Comparison of ENCODE assay signal across 22 mouse cellular contexts in the genomic region with DNA sequence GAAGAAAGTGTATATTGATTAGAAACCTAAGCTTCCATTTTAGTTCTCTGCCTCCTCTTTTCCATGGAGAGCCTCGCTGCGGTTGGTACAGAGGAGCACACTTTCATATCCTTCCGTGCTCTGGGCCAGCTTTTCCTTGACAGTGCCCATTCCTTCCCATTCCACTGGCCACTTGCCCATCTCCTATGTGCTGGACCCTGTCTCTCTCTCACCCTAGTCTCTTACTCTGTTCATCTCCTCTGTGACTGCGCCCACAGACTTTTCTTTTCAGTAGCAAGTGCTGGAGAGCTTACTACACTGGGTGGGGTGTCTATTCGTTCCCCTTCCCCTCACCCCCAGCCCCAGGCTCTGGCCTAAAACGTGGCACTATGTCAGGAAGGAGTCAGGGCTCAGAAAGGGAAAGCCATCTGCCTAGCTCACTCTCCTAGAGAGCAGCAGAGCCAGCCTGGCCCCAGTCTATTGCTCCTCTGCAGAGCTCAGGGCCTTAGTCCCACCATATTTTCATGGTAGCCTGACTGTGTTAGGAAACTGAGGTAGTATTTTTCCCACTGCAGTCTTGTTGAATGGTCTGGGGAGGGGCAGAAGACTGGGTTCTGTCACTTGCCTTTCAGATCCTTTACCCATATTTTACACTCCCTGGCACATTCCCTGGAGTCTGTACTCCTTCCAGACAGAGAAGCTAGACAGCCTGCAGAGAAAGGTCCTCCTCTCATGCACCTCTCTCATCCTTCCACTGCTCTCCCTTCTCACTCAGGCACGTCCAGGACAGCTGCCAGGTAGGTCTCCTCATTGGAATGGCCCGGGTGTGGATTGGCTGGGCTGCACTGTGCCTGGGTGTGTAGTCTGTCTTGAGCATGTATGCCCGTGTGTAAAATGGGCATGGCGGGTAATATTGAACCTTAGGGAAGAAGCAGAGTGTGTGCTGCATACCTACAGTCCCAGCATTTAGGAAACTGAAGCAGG. TPM values are rescaled to one million over a fixed set of nuclear protein-coding genes. Genes with fewer than 3 reads are reported as not detected.
DNase-seq lines count a peak whose midpoint lies in the region; ATAC-seq and TF ChIP-seq lines count a peak whose summit lies in the region.
"Had no signal": no experiment of that assay in that cellular context is flagged by ENCODE, and none has a peak within 500 bp of the region (broad histone marks: within the 10 kb centered on the region; RNA-seq: fewer than 3 reads in every experiment).

No protein-coding gene starts in this region.

- TF ChIP-seq CTCF in heart, adult 2 months (IDR thresholded peaks at IDR 0.05), result no peak

- H3K27ac ChIP-seq in heart, adult 2 months, result peak overlapping the region; percentile 70
- H3K27ac ChIP-seq in liver, embryonic 11.5 days (ENCODE audit: low read depth, low read length), result 0 out of 2 replicates have a peak overlapping the region, but pooled peaks have one; percentile 1
- H3K27ac ChIP-seq in heart, embryonic 13.5 days (replicated peaks), result peak overlapping the region; percentile 60
- 0 out of 2 replicates have a peak overlapping the region, but pooled peaks have one; percentile 24 for H3K27ac ChIP-seq in limb, embryonic 15.5 days
- no peak overlapping the region for H3K27ac ChIP-seq in midbrain, embryonic 16.5 days (ENCODE audit: low read length)
- H3K27ac ChIP-seq: embryonic facial prominence, embryonic 15.5 days; liver, embryonic 14.5 days had no signal

- H3K9ac ChIP-seq in heart, adult 2 months (ENCODE audit: low read depth, low read length), result peak overlapping the region; percentile 23
- no peak overlapping the region for H3K9ac ChIP-seq in liver, embryonic 11.5 days (ENCODE audit: low read depth, low read length)
- 0 out of 2 replicates have a peak overlapping the region, but pooled peaks have one; percentile 8 for H3K9ac ChIP-seq in heart, embryonic 13.5 days
- no peak overlapping the region for H3K9ac ChIP-seq in limb, embryonic 15.5 days
- H3K9ac ChIP-seq in midbrain, embryonic 16.5 days (ENCODE audit: low read depth, low read length), result no peak overlapping the region
- H3K9ac ChIP-seq: embryonic facial prominence, embryonic 15.5 days; liver, embryonic 14.5 days had no signal

- H3K4me3 ChIP-seq in heart, adult 2 months, result no peak overlapping the region
- H3K4me3 ChIP-seq in liver, embryonic 11.5 days (ENCODE audit: low read depth, low read length), result no peak overlapping the region
- no peak overlapping the region for H3K4me3 ChIP-seq in heart, embryonic 13.5 days
- no peak overlapping the region for H3K4me3 ChIP-seq in limb, embryonic 15.5 days
- no peak overlapping the region for H3K4me3 ChIP-seq in midbrain, embryonic 16.5 days (ENCODE audit: low read depth, low read length)
- H3K4me3 ChIP-seq: embryonic facial prominence, embryonic 15.5 days had no signal

- 59% methylated on average over 10 of the region's 10 CpGs for WGBS in heart, adult 2 months
- 85% methylated on average over 10 of the region's 10 CpGs for WGBS in liver, embryonic 11.5 days
- 83% methylated on average over 10 of the region's 10 CpGs for WGBS in heart, embryonic 13.5 days
- 86% methylated on average over 10 of the region's 10 CpGs for WGBS in limb, embryonic 15.5 days
- WGBS in midbrain, embryonic 16.5 days, result 94% methylated on average over 10 of the region's 10 CpGs

- TF ChIP-seq EP300 in heart, adult 2 months (IDR thresholded peaks at IDR 0.05; ENCODE audit: insufficient read depth, low read depth, low read length), result no peak

- H3K36me3 ChIP-seq in heart, adult 2 months (ENCODE audit: control insufficient read depth, insufficient read depth, low read length), result peaks cover 35% of the 10 kb centered on the region
- H3K36me3 ChIP-seq in liver, embryonic 11.5 days (ENCODE audit: control insufficient read depth, insufficient read depth, low read length), result peaks cover 13% of the 10 kb centered on the region
- peaks cover 78% of the 10 kb centered on the region for H3K36me3 ChIP-seq in heart, embryonic 13.5 days
- peaks cover 42% of the 10 kb centered on the region for H3K36me3 ChIP-seq in limb, embryonic 15.5 days
- peaks cover 9% of the 10 kb centered on the region for H3K36me3 ChIP-seq in midbrain, embryonic 16.5 days (ENCODE audit: control insufficient read depth, insufficient read depth, low read length)

- peak; percentile 27 to 33 for DNase-seq in heart, adult 2 months
- no peak for DNase-seq in heart, postnatal 25 days (ENCODE audit: low spot score)
- no peak for DNase-seq in liver, embryonic 11.5 days (ENCODE audit: low spot score)
- no peak for DNase-seq in liver
- no peak for DNase-seq in testis, postnatal 14 days (ENCODE audit: low spot score)
- DNase-seq: adrenal gland, postnatal 36 days; gastrocnemius, postnatal 14 days; kidney, adult 9 months; thymus, postnatal 4 days had no signal

- H3K27me3 ChIP-seq in heart, adult 2 months (ENCODE audit: control insufficient read depth, insufficient read depth, low read length), result no peaks in the 10 kb centered on the region
- no peaks in the 10 kb centered on the region for H3K27me3 ChIP-seq in liver, embryonic 11.5 days (replicated peaks; ENCODE audit: control insufficient read depth, insufficient read depth, low read length)
- H3K27me3 ChIP-seq in heart, embryonic 13.5 days (replicated peaks), result no peaks in the 10 kb centered on the region
- H3K27me3 ChIP-seq in limb, embryonic 15.5 days, result no peaks in the 10 kb centered on the region
- H3K27me3 ChIP-seq in midbrain, embryonic 16.5 days (ENCODE audit: control insufficient read depth, insufficient read depth, low read depth, low read length), result no peaks in the 10 kb centered on the region
- H3K27me3 ChIP-seq: embryonic facial prominence, embryonic 15.5 days had no signal

- H3K79me2 ChIP-seq in heart, adult 2 months (replicated peaks; ENCODE audit: control insufficient read depth, insufficient read depth, low read length), result peaks cover 11% of the 10 kb centered on the region

- H3K9me3 ChIP-seq in liver, embryonic 11.5 days (ENCODE audit: control insufficient read depth, low read length), result no peaks in the 10 kb centered on the region
- no peaks in the 10 kb centered on the region for H3K9me3 ChIP-seq in heart, embryonic 13.5 days
- no peaks in the 10 kb centered on the region for H3K9me3 ChIP-seq in limb, embryonic 15.5 days
- no peaks in the 10 kb centered on the region for H3K9me3 ChIP-seq in midbrain, embryonic 16.5 days (replicated peaks; ENCODE audit: control insufficient read depth, low read length, poor library complexity, severe bottlenecking)
- H3K9me3 ChIP-seq: embryonic facial prominence, embryonic 15.5 days had no signal

- intact Hi-C loops in heart, adult 2 months (cut with DNase I), result no loop called here
- intact Hi-C loops in heart, postnatal 25 days (cut with DNase I), result no loop called here

- H3K4me1 ChIP-seq in heart, adult 2 months (ENCODE audit: control insufficient read depth, insufficient read depth, low read length), result peaks cover 48% of the 10 kb centered on the region
- peaks cover 14% of the 10 kb centered on the region for H3K4me1 ChIP-seq in liver, embryonic 11.5 days (replicated peaks; ENCODE audit: control insufficient read depth, insufficient read depth, low read length)
- peaks cover 35% of the 10 kb centered on the region for H3K4me1 ChIP-seq in heart, embryonic 13.5 days
- peaks cover 21% of the 10 kb centered on the region for H3K4me1 ChIP-seq in limb, embryonic 15.5 days
- H3K4me1 ChIP-seq in midbrain, embryonic 16.5 days (ENCODE audit: control insufficient read depth, insufficient read depth, low read length), result no peaks in the 10 kb centered on the region

- no peak overlapping the region for H3K4me2 ChIP-seq in liver, embryonic 11.5 days
- H3K4me2 ChIP-seq in heart, embryonic 13.5 days, result no peak overlapping the region
- H3K4me2 ChIP-seq in limb, embryonic 15.5 days, result no peak overlapping the region
- no peak overlapping the region for H3K4me2 ChIP-seq in midbrain, embryonic 16.5 days (ENCODE audit: low read length)
- H3K4me2 ChIP-seq: embryonic facial prominence, embryonic 15.5 days had no signal

- no peak for ATAC-seq in liver, embryonic 11.5 days (replicated peaks; ENCODE audit: low FRiP score)
- ATAC-seq in heart, embryonic 13.5 days (ENCODE audit: extremely low read depth, insufficient number of reproducible peaks, low FRiP score, low TSS enrichment), result no peak
- no peak for ATAC-seq in limb, embryonic 15.5 days (ENCODE audit: insufficient number of reproducible peaks, low FRiP score, low TSS enrichment, low read depth)
- ATAC-seq in midbrain, embryonic 16.5 days, result no peak
- ATAC-seq: forebrain, embryonic 14.5 days; hindbrain, embryonic 16.5 days had no signal

- no peak for TF ChIP-seq POLR2A in heart, adult 2 months (IDR thresholded peaks at IDR 0.05; ENCODE audit: insufficient read depth, low read depth, low read length)

RNA-seq across cellular contexts. Expression of a gene that starts 10.1 kb away (rescaled TPM):
- total RNA-seq in heart, adult 2 months (2021), result 1 to 10 TPM; 4.6 to 6.0 TPM
- 7.6 and 14.7 TPM in 2 replicates for polyA plus RNA-seq in heart, adult 2 months (2012; rRNA removed)
- total RNA-seq in heart, postnatal 25 days (2021), result 1 to 10 TPM; 3.7 to 4.4 TPM
- polyA plus RNA-seq in liver, embryonic 11.5 days (2014; fragmentation: Nextera tagmentation; extraction: Ambion mirVana), result 0.16 and 0.23 TPM in 2 replicates
- 0.19 and 0.27 TPM in 2 replicates for polyA plus RNA-seq in heart, embryonic 13.5 days (2015; fragmentation: Nextera tagmentation; extraction: Ambion mirVana)
- polyA plus RNA-seq in limb, embryonic 15.5 days (2015; fragmentation: Nextera tagmentation; extraction: Ambion mirVana), result 0.10 and 0.11 TPM in 2 replicates
- polyA plus RNA-seq in midbrain, embryonic 16.5 days (2015; fragmentation: Nextera tagmentation; extraction: Ambion mirVana), result 0.26 and 0.27 TPM in 2 replicates

RNA-seq across cellular contexts. Expression of a gene that starts 12.9 kb away (rescaled TPM):
- 10 to 100 TPM; 68.2 to 83.3 TPM for total RNA-seq in heart, adult 2 months (2021)
- 46.4 and 49.1 TPM in 2 replicates for polyA plus RNA-seq in heart, adult 2 months (2012; rRNA removed)
- 10 to 100 TPM; 58.2 to 66.7 TPM for total RNA-seq in heart, postnatal 25 days (2021)
- 21.4 and 21.7 TPM in 2 replicates for polyA plus RNA-seq in liver, embryonic 11.5 days (2014; fragmentation: Nextera tagmentation; extraction: Ambion mirVana)
- polyA plus RNA-seq in heart, embryonic 13.5 days (2015; fragmentation: Nextera tagmentation; extraction: Ambion mirVana), result 39.6 and 41.9 TPM in 2 replicates
- polyA plus RNA-seq in limb, embryonic 15.5 days (2015; fragmentation: Nextera tagmentation; extraction: Ambion mirVana), result 40.6 and 42.5 TPM in 2 replicates
- polyA plus RNA-seq in midbrain, embryonic 16.5 days (2015; fragmentation: Nextera tagmentation; extraction: Ambion mirVana), result 55.4 and 57.8 TPM in 2 replicates

RNA-seq across cellular contexts. Expression of a gene that starts 15.6 kb away (rescaled TPM):
- total RNA-seq in heart, adult 2 months (2021), result 100 to 1,000 TPM; 112 to 148 TPM
- polyA plus RNA-seq in heart, adult 2 months (2012; rRNA removed), result 108 and 180 TPM in 2 replicates
- total RNA-seq in heart, postnatal 25 days (2021), result 100 to 1,000 TPM in 1 of 2 experiments, 10 to 100 TPM in 1; 94.8 to 104 TPM
- polyA plus RNA-seq in liver, embryonic 11.5 days (2014; fragmentation: Nextera tagmentation; extraction: Ambion mirVana), result 10.5 and 11.7 TPM in 2 replicates
- 7.0 and 8.2 TPM in 2 replicates for polyA plus RNA-seq in heart, embryonic 13.5 days (2015; fragmentation: Nextera tagmentation; extraction: Ambion mirVana)
- 5.9 and 6.8 TPM in 2 replicates for polyA plus RNA-seq in limb, embryonic 15.5 days (2015; fragmentation: Nextera tagmentation; extraction: Ambion mirVana)
- 6.1 and 7.2 TPM in 2 replicates for polyA plus RNA-seq in midbrain, embryonic 16.5 days (2015; fragmentation: Nextera tagmentation; extraction: Ambion mirVana)
- total RNA-seq: megakaryocyte-erythroid progenitor cell, adult 5-6 weeks had no signal

RNA-seq across cellular contexts. Expression of a gene that starts 30.4 kb away (rescaled TPM):
- 1 to 10 TPM; 2.6 to 6.3 TPM for total RNA-seq in heart, adult 2 months (2021)
- not detected in 2 replicates for polyA plus RNA-seq in heart, adult 2 months (2012; rRNA removed)
- total RNA-seq in heart, postnatal 25 days (2021), result under 1 TPM in 1 of 2 experiments, not detected in 1; 0.91 TPM
- not detected in 2 replicates for polyA plus RNA-seq in liver, embryonic 11.5 days (2014; fragmentation: Nextera tagmentation; extraction: Ambion mirVana)
- not detected in 2 replicates for polyA plus RNA-seq in heart, embryonic 13.5 days (2015; fragmentation: Nextera tagmentation; extraction: Ambion mirVana)
- not detected in 2 replicates for polyA plus RNA-seq in limb, embryonic 15.5 days (2015; fragmentation: Nextera tagmentation; extraction: Ambion mirVana)
- polyA plus RNA-seq in midbrain, embryonic 16.5 days (2015; fragmentation: Nextera tagmentation; extraction: Ambion mirVana), result not detected in 2 replicates
- total RNA-seq: adrenal gland, postnatal 36 days; heart, postnatal 10 days; layer of hippocampus, adult 18-20 months; left cerebral cortex, postnatal 10 days had no signal
- polyA plus RNA-seq: embryonic facial prominence, embryonic 15.5 days; forebrain, embryonic 14.5 days; hindbrain, embryonic 16.5 days; liver, embryonic 14.5 days; lung, postnatal 0 days; neural tube, embryonic 14.5 days had no signal

RNA-seq across cellular contexts. Expression of a gene that starts 35.7 kb away (rescaled TPM):
- total RNA-seq in heart, adult 2 months (2021), result 10 to 100 TPM; 21.6 to 25.3 TPM
- polyA plus RNA-seq in heart, adult 2 months (2012; rRNA removed), result 23.9 and 35.1 TPM in 2 replicates
- 10 to 100 TPM; 23.6 to 26.3 TPM for total RNA-seq in heart, postnatal 25 days (2021)
- polyA plus RNA-seq in liver, embryonic 11.5 days (2014; fragmentation: Nextera tagmentation; extraction: Ambion mirVana), result 24.2 and 25.6 TPM in 2 replicates
- 27.8 and 30.3 TPM in 2 replicates for polyA plus RNA-seq in heart, embryonic 13.5 days (2015; fragmentation: Nextera tagmentation; extraction: Ambion mirVana)
- 31.5 and 33.4 TPM in 2 replicates for polyA plus RNA-seq in limb, embryonic 15.5 days (2015; fragmentation: Nextera tagmentation; extraction: Ambion mirVana)
- 38.0 and 40.9 TPM in 2 replicates for polyA plus RNA-seq in midbrain, embryonic 16.5 days (2015; fragmentation: Nextera tagmentation; extraction: Ambion mirVana)

Comparison
In these comparisons a context has a peak if more than half of its experiments do, and no peak if none do; other contexts are left out.
1. DNase-seq: peak in heart, adult 2 months (2 of 2); none in heart, postnatal 25 days (single experiment), liver, embryonic 11.5 days (single experiment), liver (single experiment) and testis, postnatal 14 days (single experiment).
2. H3K9ac ChIP-seq: peak in heart, adult 2 months (single experiment) and heart, embryonic 13.5 days (single experiment); none in liver, embryonic 11.5 days (single experiment), limb, embryonic 15.5 days (single experiment) and midbrain, embryonic 16.5 days (single experiment).